Mouse (Mus musculus): ENCODE measurements around the gene Thpo. TPM values are rescaled to one million over a fixed set of nuclear protein-coding genes. Genes with fewer than 3 reads are reported as not detected.

Gene Thpo
- polyA plus RNA-seq, 1 experiment = 0.15 TPM

- Histone ChIP-seq H3K36me3 (ENCODE audit: control insufficient read depth, insufficient read depth) (peaks cover 22% of the 10 kb centered on the region), H3K79me2 (ENCODE audit: control insufficient read depth, insufficient read depth) (peaks cover 8% of the 10 kb centered on the region), H3K79me3 (ENCODE audit: low read depth) (peaks cover 4% of the 10 kb centered on the region), H3ac (ENCODE audit: control insufficient read depth, insufficient read length, low read depth) (no peak overlapping the region), H3K4me3 (ENCODE audit: insufficient read depth, poor library complexity, severe bottlenecking) (no peak overlapping the region), H3K27me3 (ENCODE audit: control insufficient read depth, insufficient read depth, insufficient read length) (no peaks in the 10 kb centered on the region)
- TF ChIP-seq FOSL1 (IDR thresholded peaks at IDR 0.05; ENCODE audit: insufficient read depth, low read length, poor library complexity, severe bottlenecking) = no peak
- TF ChIP-seq CEBPB (IDR thresholded peaks at IDR 0.05; ENCODE audit: low read depth) = peak; percentile 84
- peak; percentile 92 for TF ChIP-seq CTCF (IDR thresholded peaks at IDR 0.05; ENCODE audit: control insufficient read depth, insufficient read depth, insufficient read length)
- TF ChIP-seq MAX (IDR thresholded peaks at IDR 0.05) = no peak
- no peak for TF ChIP-seq MYOD1 (IDR thresholded peaks at IDR 0.05; ENCODE audit: control insufficient read depth, insufficient read length, low read depth)
- no peak for TF ChIP-seq MYOG (IDR thresholded peaks at IDR 0.05; ENCODE audit: control insufficient read depth, extremely low read depth, insufficient read length)
- no peak for TF ChIP-seq USF1 (IDR thresholded peaks at IDR 0.05; ENCODE audit: low read depth)
Observed at GRCm38 (mm10) chr16:20724338-20724748, 10.0 kb downstream of the Thpo start.

- H3K4me3 ChIP-seq (ENCODE audit: insufficient read depth, poor library complexity, severe bottlenecking) = no peak overlapping the region
Observed at GRCm38 (mm10) chr16:20723247-20723646, 11.1 kb downstream of the Thpo start.

GRCm38 (mm10) chr16:20722736-20723135, 11.6 kb downstream of the Thpo start:
- H3K36me3 ChIP-seq (ENCODE audit: control insufficient read depth, insufficient read depth) = peaks cover 23% of the 10 kb centered on the region
- H3K27me3 ChIP-seq (ENCODE audit: control insufficient read depth, insufficient read depth, insufficient read length) = no peaks in the 10 kb centered on the region
- TF ChIP-seq CTCF (IDR thresholded peaks at IDR 0.05; ENCODE audit: control insufficient read depth, insufficient read depth, insufficient read length) (no peak), FOSL1 (IDR thresholded peaks at IDR 0.05; ENCODE audit: insufficient read depth, low read length, poor library complexity, severe bottlenecking) (no peak), MYOD1 (IDR thresholded peaks at IDR 0.05; ENCODE audit: control insufficient read depth, insufficient read length, low read depth) (no peak), MYOG (IDR thresholded peaks at IDR 0.05; ENCODE audit: control insufficient read depth, extremely low read depth, insufficient read length) (no peak), CEBPB (IDR thresholded peaks at IDR 0.05; ENCODE audit: low read depth) (no peak), USF1 (IDR thresholded peaks at IDR 0.05; ENCODE audit: low read depth) (no peak), MAX (IDR thresholded peaks at IDR 0.05) (no peak)
- no peak overlapping the region for H3K4me3 ChIP-seq (ENCODE audit: insufficient read depth, poor library complexity, severe bottlenecking)
- H3K79me2 ChIP-seq (ENCODE audit: control insufficient read depth, insufficient read depth) = peaks cover 21% of the 10 kb centered on the region
- no peak overlapping the region for H3ac ChIP-seq (ENCODE audit: control insufficient read depth, insufficient read length, low read depth)
- peaks cover 14% of the 10 kb centered on the region for H3K79me3 ChIP-seq (ENCODE audit: low read depth)

More at GRCm38 (mm10) chr16:20723247-20723646, 11.1 kb downstream of the Thpo start:
- Histone ChIP-seq H3K79me2 (ENCODE audit: control insufficient read depth, insufficient read depth) (peaks cover 17% of the 10 kb centered on the region), H3K36me3 (ENCODE audit: control insufficient read depth, insufficient read depth) (peaks cover 23% of the 10 kb centered on the region), H3K27me3 (ENCODE audit: control insufficient read depth, insufficient read depth, insufficient read length) (no peaks in the 10 kb centered on the region), H3ac (ENCODE audit: control insufficient read depth, insufficient read length, low read depth) (no peak overlapping the region), H3K79me3 (ENCODE audit: low read depth) (peaks cover 12% of the 10 kb centered on the region)
- TF ChIP-seq FOSL1 (IDR thresholded peaks at IDR 0.05; ENCODE audit: insufficient read depth, low read length, poor library complexity, severe bottlenecking) = no peak
- TF ChIP-seq USF1 (IDR thresholded peaks at IDR 0.05; ENCODE audit: low read depth) = no peak
- no peak for TF ChIP-seq MYOD1 (IDR thresholded peaks at IDR 0.05; ENCODE audit: control insufficient read depth, insufficient read length, low read depth)
- TF ChIP-seq MAX (IDR thresholded peaks at IDR 0.05) = no peak
- no peak for TF ChIP-seq CEBPB (IDR thresholded peaks at IDR 0.05; ENCODE audit: low read depth)
- no peak for TF ChIP-seq CTCF (IDR thresholded peaks at IDR 0.05; ENCODE audit: control insufficient read depth, insufficient read depth, insufficient read length)
- no peak for TF ChIP-seq MYOG (IDR thresholded peaks at IDR 0.05; ENCODE audit: control insufficient read depth, extremely low read depth, insufficient read length)

GRCm38 (mm10) chr16:20721808-20722207, 12.5 kb downstream of the Thpo start:
- TF ChIP-seq MAX (IDR thresholded peaks at IDR 0.05) = no peak
- no peak for TF ChIP-seq CEBPB (IDR thresholded peaks at IDR 0.05; ENCODE audit: low read depth)
- TF ChIP-seq MYOD1 (IDR thresholded peaks at IDR 0.05; ENCODE audit: control insufficient read depth, insufficient read length, low read depth) = no peak
- no peak for TF ChIP-seq USF1 (IDR thresholded peaks at IDR 0.05; ENCODE audit: low read depth)
- no peak for TF ChIP-seq FOSL1 (IDR thresholded peaks at IDR 0.05; ENCODE audit: insufficient read depth, low read length, poor library complexity, severe bottlenecking)
- no peak for TF ChIP-seq MYOG (IDR thresholded peaks at IDR 0.05; ENCODE audit: control insufficient read depth, extremely low read depth, insufficient read length)
- no peak for TF ChIP-seq CTCF (IDR thresholded peaks at IDR 0.05; ENCODE audit: control insufficient read depth, insufficient read depth, insufficient read length)
- Histone ChIP-seq H3K79me3 (ENCODE audit: low read depth) (peaks cover 14% of the 10 kb centered on the region), H3K27me3 (ENCODE audit: control insufficient read depth, insufficient read depth, insufficient read length) (no peaks in the 10 kb centered on the region), H3K79me2 (ENCODE audit: control insufficient read depth, insufficient read depth) (peaks cover 21% of the 10 kb centered on the region), H3K36me3 (ENCODE audit: control insufficient read depth, insufficient read depth) (peaks cover 23% of the 10 kb centered on the region), H3ac (ENCODE audit: control insufficient read depth, insufficient read length, low read depth) (no peak overlapping the region), H3K4me3 (ENCODE audit: insufficient read depth, poor library complexity, severe bottlenecking) (no peak overlapping the region)

GRCm38 (mm10) chr16:20717978-20718670, 16.2 kb downstream of the Thpo start:
- Histone ChIP-seq H3K79me2 (ENCODE audit: control insufficient read depth, insufficient read depth) (peaks cover 21% of the 10 kb centered on the region), H3K27me3 (ENCODE audit: control insufficient read depth, insufficient read depth, insufficient read length) (no peaks in the 10 kb centered on the region), H3ac (ENCODE audit: control insufficient read depth, insufficient read length, low read depth) (peak overlapping the region; percentile 67), H3K36me3 (ENCODE audit: control insufficient read depth, insufficient read depth) (peaks cover 23% of the 10 kb centered on the region), H3K4me3 (ENCODE audit: insufficient read depth, poor library complexity, severe bottlenecking) (peak overlapping the region; percentile 55), H3K79me3 (ENCODE audit: low read depth) (peaks cover 14% of the 10 kb centered on the region)
- no peak for TF ChIP-seq CEBPB (IDR thresholded peaks at IDR 0.05; ENCODE audit: low read depth)
- TF ChIP-seq MYOG (IDR thresholded peaks at IDR 0.05; ENCODE audit: control insufficient read depth, extremely low read depth, insufficient read length) = no peak
- TF ChIP-seq FOSL1 (IDR thresholded peaks at IDR 0.05; ENCODE audit: insufficient read depth, low read length, poor library complexity, severe bottlenecking) = no peak
- TF ChIP-seq USF1 (IDR thresholded peaks at IDR 0.05; ENCODE audit: low read depth) = no peak
- no peak for TF ChIP-seq MAX (IDR thresholded peaks at IDR 0.05)
- no peak for TF ChIP-seq MYOD1 (IDR thresholded peaks at IDR 0.05; ENCODE audit: control insufficient read depth, insufficient read length, low read depth)
- no peak for TF ChIP-seq CTCF (IDR thresholded peaks at IDR 0.05; ENCODE audit: control insufficient read depth, insufficient read depth, insufficient read length)

All from C2C12 (cell line).